Mouse (Mus musculus): ENCODE results near the gene Olr1. TPM values are rescaled to one million over a fixed set of nuclear protein-coding genes. Genes with fewer than 3 reads are reported as not detected.

Gene Olr1
- total RNA-seq, 2 experiments from 2014 or later: 0.07 to 0.17 TPM

Other genes starting within 250 kb of the Olr1 start
- gene Cd69, start 231.7 kb downstream of the Olr1 start, total RNA-seq (2021): under 1 TPM in 1 of 2 experiments, not detected in 1; 0.67 TPM
- gene 4922502D21Rik, start 175.4 kb downstream of the Olr1 start, total RNA-seq (2021): not detected
- under 1 TPM; 0.19 to 0.74 TPM for gene Clec12a, start 164.5 kb downstream of the Olr1 start, total RNA-seq (2021)
- gene Clec12b, start 121.3 kb downstream of the Olr1 start, total RNA-seq (2021): not detected
- 1 to 10 TPM in 1 of 2 experiments, under 1 TPM in 1; 0.97 to 1.4 TPM for gene Clec1b, start 109.9 kb downstream of the Olr1 start, total RNA-seq (2021)
- under 1 TPM; 0.19 to 0.47 TPM for gene Clec9a, start 98.3 kb downstream of the Olr1 start, total RNA-seq (2021)
- gene Clec1a, start 55.2 kb downstream of the Olr1 start, total RNA-seq (2021): 10 to 100 TPM; 16.3 to 16.7 TPM
- not detected for gene Tmem52b, start 5.4 kb upstream of the Olr1 start, total RNA-seq (2021)
- gene Gabarapl1, start 26.0 kb upstream of the Olr1 start, total RNA-seq (2021): 10 to 100 TPM; 62.1 to 72.6 TPM
- not detected for gene Klre1, start 70.7 kb upstream of the Olr1 start, total RNA-seq (2021)
- not detected for gene Klrd1, start 84.6 kb upstream of the Olr1 start, total RNA-seq (2021)
- gene Klrk1, start 116.7 kb upstream of the Olr1 start, total RNA-seq (2021): not detected
- gene Klrc3, start 136.2 kb upstream of the Olr1 start, total RNA-seq (2021): not detected
- not detected for gene Klrc2, start 153.5 kb upstream of the Olr1 start, total RNA-seq (2021)
- not detected for gene Klrc1, start 171.8 kb upstream of the Olr1 start, total RNA-seq (2021)
- not detected for gene Klri1, start 210.0 kb upstream of the Olr1 start, total RNA-seq (2021)
- gene Klri2, start 233.3 kb upstream of the Olr1 start, total RNA-seq (2021): not detected

Data from heart, postnatal 10 days (tissue).